Mouse (Mus musculus) thymus, postnatal 36 days (tissue): ENCODE results near the gene Hist1h3e.
A peak's percentile ranks its signal among the peaks of the same experiment; 100 is the strongest.
"Not testable (repeated sequence)": the region's sequence is repeated elsewhere in the genome, so short reads cannot be mapped to it uniquely, and the experiment has no call there.

ENCODE experiments used
- DNase-seq, 2 experiments: peaks; one replicate each; pipeline ENCODE4 v3.0.0; 2022; ENCODE audit warnings: mixed read lengths in 2 of 2

The Hist1h3e gene

DNA sequence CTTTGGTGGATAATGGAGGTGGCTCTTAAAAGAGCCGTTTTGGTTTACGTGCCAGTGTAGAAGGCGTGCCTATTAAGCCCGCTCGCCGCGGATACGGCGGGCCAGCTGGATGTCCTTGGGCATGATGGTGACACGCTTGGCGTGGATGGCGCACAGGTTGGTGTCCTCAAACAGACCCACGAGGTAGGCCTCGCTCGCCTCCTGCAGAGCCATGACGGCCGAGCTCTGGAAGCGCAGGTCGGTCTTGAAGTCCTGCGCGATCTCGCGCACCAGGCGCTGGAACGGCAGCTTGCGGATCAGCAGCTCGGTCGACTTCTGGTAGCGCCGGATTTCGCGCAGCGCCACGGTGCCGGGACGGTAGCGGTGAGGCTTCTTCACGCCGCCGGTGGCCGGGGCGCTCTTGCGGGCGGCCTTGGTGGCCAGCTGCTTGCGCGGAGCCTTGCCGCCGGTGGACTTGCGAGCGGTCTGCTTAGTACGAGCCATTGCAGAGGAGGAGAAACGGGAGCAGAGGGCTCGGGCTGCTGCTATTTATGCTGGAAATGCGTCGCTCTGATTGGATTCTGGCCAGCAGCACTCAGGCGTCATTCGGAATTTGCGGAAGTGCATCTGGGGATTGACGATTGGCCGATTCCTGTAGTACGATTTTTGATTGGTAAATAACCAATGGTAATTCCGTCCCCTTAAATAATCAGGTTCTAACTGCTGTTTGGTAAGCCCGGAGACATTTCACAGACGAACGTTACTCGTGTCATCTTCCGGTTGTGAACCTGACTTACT, at the start of gene Hist1h3e:
Hist1h3e (minus strand) TSS at position 487 of the 777 bp plus-strand sequence.
- DNase-seq, result peak; percentile 86 to 90

DNA sequence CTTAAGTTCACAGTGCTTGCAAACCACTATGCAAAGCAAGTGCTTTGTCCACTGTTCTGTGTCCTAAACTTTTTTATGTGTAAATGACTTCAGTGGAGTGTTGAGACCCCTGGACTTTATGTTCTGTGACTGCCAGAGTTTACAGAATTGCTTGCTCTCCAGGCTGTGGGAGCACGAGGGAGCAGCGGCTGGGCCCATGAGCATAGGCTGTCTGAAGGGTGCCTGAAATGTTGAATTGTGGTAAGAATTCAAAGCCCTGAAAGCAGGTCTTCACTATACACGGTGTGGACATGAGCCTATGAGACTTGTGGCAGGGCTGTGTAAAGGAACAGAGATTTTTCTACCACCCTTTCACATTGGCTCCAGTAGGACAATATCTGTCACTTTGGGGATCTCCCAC, 49.5 kb upstream of the Hist1h3e start:
- DNase-seq, result no peak

DNA sequence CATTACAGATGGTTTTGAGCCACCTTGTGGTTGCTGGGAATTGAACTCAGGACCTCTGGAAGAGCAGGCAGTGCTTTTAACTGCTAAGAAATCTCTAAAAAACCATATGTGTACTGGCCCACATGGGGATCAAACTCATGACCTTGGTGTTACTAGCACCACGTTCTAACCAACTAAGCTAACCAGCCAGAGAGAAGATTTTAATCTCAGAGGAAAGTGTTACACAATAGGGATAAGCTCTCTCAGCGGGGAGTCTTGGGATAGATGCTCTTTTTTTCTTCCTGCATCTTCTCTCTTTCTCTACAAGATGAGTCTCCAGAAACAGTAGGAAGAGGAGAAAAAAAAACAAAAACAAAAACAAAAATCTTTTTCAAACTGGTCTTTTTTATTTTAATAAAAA, 48.2 kb upstream of the Hist1h3e start:
- no peak for DNase-seq

DNA sequence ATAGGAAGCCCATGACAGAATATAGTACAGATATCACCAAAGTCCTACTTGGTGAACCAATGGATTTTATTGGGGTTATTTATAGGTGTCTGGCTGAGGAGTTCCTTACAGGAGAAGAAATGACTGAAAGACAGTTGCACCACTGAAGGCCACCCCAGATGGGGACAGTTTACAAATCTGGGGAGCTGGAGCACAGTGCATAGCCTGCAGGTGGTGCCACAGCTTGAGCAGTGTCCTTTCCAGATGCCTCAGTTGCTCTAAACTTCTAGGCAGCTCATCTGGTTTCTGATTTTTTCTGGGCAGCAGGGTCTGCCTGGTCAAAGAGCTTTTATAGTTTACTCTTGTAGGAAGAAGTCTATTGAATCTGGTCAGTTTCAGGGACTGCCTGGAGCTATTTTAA, 47.7 kb upstream of the Hist1h3e start:
- no peak for DNase-seq

DNA sequence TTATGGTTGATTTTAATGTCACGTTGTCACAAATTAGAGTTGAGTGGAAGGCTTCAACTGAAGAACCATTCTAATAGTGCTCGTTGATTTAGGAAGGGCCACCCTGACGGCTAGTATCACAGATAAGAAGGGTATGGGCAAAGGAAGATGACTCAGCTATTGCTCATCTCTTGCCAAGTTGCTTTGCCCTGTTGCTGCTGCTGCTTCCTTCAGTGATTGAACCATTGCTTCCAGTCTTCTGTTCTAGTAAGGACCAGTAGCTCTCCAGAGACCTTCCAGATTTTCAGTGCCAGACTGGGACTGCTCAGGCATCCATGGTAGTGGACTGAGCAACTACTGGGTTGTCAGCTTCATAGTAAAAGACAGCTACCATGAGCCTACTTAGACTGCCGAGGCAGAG, 47.0 kb upstream of the Hist1h3e start:
- DNase-seq, result no peak

DNA sequence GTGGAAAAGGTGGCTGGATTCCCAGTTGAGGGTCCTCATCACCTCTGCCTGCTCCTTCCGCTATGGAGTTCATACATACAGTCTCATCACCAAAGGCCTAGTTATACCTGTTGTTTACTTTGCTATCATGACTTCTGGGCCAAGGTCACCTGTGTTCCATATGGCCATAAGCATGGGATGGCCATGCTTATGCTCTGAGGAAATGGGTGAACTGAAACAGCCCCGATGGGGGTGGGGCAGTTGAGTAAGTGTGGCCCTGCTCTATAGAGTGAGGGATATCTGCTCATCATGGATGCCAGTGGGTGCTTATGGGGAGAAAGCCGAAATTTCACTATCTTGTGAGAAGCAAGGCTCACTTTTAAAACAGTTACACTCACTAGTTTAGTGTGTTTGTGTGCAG, 42.9 kb upstream of the Hist1h3e start:
- no peak for DNase-seq

DNA sequence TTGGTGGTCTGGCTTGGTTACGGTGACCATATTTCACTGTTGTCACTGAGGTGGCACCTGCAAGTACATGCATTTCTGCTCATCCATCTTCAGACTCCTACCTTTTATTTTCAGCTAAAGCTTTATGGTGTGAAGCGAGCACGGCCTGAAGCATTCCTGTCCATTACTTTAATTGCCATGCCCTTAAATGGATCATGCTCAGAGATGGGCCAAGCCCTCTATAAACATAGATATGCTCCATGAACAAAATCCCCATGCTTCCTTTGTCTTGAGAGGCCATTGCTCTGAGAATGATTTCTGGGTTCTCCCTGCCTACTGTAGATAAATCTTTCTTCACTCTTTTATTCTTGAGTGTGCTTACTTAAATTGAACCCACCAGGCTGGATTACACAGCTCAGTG, 42.3 kb upstream of the Hist1h3e start:
- DNase-seq, result no peak

DNA sequence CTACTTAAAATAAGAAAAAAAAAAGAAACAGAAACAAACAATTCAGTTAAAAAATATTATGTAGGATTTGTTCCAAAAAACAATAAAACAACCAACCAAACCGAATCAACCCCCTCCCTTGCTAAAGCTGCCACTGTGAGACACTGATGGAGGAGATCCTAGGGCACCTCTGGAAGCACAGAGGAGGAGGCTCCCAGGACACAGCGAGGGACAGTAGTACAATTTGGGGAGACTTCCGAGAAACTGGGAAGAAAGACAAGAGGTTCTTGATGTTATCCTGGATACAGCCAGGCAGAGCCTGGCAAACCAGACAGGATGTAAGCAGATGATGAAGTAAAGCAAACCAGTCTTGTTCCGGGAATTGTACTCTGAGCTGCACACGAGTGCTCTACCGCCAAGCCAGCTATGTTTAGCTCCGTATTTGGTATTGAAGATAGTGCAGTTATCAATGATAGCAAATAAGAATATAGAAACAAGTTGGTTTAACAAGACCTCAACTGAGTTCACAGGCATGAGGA, 41.1 kb upstream of the Hist1h3e start:
- DNase-seq, result no peak

DNA sequence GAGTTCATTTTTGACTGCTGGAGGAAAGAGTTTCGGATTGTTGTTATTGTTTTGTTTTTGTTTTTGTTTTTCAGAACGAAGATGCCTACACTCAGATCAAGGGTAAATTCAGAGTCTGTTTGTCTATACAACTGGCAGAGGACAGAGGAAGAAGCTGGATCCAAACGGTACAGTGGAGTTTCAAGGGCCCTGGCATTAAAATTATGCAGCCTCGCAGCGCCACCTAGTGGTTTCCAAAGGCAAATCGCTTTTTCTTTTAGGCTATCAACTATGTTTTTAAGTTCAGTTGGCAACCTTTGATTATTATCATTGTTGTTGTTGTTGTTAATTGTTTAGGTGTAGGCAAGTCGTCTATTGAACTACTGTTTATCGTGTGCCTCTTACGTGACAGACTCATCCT, 35.8 kb upstream of the Hist1h3e start:
- peak; percentile 71 to 75 for DNase-seq

DNA sequence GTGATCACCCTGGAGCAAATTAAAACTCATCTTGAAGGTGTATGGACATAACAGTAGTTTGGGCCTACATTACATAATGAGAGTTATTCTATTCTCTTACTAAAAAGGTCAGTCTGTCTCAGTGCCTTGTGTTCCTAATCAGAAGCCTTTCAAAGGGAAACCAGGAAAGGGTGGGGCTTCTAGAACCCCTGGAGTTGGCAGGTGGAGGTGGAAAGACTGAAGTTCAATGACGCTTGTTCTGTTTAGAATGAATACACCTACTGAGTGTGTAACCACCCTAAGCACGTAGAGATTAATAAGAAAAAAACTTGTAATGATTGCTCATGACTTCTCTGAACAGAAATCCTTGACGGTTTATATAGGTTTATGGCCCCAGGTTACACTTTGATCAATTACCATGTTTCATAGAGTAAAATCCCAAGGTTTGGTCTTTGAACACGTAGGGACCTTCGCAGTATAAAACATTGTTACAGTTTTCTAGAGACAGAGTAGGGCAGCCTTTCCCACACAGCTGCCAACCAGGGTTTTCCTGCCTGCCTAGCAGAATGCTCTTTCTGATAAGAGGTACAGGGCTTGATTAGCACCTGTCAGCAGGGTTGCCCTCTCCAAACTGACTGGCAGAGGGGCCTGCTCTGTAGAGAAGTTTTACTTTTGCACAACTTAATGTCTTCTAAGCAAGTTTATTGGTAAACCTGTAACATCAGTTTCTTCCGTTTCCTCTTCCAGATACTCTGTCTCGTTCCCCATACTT, 33.6 kb upstream of the Hist1h3e start:
- DNase-seq, result no peak

DNA sequence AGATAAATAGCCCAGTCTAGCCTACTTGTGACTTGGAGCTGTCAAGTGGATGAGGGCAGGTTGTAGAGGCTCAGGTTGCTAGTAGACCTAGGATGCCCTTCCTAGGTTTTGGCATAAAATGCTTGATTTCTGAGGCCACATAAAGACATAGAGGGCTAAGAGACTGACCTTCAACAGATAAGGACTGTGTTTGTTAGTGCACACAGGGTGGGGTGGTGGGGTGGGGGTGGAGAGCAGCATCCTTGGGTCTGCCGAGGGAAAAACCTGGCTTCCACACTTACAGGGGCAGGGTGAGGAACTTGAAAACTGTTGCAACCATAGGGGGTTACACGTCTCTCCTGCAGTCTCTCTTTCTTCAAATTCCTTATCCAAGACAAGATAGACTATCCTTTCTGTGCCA, 33.0 kb upstream of the Hist1h3e start:
- DNase-seq, result no peak

DNA sequence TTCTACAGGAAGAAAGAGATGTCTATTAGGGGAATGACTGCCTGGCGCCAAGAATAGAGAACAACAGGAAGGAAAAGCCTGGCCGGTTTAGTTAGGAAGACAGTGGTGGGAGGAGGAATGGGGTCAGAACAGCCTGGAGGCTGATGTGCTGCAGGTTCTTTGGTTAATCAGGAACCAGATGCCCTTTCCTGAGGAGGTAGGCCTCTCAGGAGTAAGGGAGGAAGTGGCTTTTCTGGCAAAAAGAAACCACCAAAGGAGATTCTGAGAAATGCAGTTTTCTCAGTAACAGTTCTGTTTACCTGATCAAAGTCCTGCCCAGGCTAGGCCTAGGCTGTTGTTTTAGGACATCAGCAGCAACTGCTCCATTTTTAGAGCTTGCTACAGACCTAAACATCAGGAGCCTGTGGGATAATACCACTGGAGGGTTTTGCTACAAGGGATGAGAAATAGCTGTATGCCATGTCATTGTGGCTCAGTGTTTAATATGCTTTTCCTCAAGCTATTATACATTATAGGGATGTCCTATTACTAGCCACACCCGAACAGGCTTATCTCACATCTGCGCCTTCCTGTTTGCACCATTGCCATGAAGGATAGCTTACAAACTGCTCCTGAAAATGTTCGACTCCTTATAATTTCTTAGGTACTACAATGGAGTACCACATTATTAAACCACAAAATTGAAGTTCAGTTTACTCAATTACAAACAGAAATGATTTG, 31.0 kb upstream of the Hist1h3e start:
- DNase-seq, result no peak

DNA sequence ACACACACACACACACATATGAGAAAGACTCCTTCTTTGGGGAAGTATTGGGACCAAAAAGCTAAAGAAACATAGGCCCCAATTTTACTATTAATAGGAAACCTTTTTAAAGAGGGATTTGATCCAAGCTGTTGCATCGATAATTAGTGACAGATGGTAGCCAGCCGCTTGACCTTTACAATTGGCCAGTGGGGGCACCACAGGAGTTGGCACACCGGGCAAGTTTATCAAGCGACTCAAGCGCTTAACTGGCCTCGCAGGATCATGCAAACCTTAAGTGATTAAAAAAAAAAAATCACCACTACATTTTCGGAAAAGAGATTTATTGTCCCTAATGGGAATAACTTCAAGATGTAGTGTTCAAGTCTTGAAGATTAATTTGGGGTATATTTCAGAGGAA, 30.4 kb upstream of the Hist1h3e start:
- DNase-seq, result no peak

DNA sequence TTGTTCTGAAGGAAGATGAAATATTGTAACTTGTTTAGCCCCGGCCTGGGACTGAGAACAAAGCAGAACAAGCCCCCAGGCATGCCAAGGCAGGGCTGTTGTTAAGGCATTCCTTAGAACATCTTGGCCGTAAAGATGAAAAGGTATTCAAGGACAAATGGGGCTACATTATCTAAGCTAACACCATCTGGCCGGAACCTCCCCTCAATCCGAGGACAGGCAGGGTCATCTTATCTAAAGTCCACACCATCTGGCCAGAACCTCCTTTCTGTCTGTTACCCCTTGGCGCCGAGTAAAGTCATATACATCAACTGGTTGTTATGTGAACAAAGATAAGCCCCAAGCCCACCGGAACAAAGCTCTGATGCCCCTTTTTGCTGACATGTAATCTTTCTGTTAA, 29.7 kb upstream of the Hist1h3e start:
- not testable (repeated sequence) for DNase-seq

DNA sequence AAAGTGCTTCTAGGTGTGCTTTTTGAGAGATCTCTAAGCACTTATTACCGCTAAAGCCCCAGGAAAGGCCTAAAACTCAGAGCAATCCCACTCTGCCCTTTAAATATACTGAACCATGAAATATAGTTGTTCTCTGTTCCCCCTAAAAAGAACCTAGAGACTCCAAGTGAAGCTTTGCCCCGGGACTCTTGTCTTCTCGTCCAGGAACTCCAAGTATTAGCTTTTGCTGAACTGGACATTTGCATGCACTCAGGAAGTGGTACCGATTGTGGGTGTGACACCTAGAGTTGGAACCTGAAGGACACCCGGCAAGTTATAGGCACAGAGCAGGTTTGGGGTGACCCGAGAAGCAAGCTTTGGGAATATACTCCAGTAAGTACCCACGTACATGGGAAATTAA, 29.0 kb upstream of the Hist1h3e start:
- DNase-seq, result no peak

DNA sequence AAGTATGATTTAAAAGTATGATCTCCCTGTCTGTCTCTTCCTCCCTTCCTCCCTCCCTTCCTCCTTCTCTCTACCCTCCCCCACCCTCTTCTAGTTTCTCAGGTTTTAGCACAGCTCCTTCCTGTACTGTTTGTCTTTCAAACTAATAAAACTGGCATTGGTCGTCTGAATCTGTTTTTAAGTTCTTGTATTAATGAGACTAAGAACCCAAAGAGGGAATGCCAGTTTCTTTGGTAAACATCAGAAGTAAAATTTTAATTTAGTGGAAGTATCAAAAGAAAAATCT, 24.7 kb upstream of the Hist1h3e start:
- no peak for DNase-seq

DNA sequence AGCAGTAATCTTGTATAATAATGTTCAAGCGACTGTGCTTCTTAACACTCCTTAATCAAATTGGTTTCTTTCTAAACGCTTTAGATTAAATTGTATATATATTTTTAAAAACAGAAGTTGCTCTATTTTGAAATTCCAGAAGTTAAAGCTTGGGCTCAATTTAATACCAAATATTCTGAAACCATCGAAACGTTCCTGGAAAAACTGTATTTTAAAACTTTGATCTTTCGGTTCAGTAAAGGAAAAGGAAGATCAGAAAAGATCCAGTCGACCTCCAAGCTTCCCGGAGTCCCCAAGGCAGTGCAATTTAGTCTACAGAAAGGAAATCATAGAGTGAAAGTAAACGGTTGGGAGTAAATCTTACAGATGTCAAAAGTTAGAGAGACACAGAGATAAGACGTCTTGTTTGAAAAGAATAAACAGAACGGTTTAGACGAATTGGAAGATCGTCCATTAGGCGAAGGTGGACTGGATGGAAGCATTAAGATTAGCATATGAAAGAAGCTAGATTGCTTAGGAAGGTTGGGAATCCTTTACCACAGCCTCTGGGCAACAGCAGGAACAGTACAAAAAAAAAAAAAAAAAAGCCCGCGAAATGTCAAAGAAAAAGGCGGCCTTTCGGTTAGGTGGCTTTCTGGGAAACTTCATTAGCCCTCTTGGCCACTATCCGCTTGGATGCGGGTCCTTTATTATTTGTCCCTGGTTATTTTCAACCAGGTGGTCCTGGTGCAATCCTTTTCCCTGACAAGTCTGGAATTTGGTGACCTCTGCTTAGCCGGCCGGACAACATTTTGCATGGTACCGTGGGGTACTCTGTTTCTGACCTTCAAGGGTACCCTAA, 24.1 kb upstream of the Hist1h3e start:
- peak in 1 of 2 experiments; percentile 13 for DNase-seq

DNA sequence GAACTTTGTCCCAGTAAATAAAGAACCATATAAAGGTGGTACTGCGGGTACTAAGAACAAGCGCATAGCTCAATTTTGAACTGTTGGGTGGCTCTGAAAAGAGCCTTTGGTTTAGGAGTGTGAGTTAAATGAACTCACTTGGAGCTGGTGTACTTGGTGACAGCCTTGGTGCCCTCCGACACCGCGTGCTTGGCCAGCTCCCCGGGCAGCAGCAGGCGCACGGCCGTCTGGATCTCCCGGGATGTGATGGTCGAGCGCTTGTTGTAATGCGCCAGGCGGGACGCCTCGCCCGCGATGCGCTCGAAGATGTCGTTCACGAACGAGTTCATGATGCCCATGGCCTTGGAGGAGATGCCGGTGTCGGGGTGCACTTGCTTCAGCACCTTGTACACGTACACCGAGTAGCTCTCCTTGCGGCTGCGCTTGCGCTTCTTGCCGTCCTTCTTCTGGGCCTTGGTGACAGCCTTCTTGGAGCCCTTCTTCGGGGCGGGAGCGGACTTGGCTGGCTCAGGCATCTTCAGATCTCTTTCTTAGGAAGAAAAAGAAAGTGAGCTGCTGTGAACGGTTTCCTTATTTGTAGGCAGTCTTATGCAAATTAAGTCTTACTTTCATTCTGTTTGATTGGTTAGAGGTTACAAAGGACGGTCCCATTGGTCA, 23.4 kb upstream of the Hist1h3e start:
- DNase-seq, result peak; percentile 75 to 84

DNA sequence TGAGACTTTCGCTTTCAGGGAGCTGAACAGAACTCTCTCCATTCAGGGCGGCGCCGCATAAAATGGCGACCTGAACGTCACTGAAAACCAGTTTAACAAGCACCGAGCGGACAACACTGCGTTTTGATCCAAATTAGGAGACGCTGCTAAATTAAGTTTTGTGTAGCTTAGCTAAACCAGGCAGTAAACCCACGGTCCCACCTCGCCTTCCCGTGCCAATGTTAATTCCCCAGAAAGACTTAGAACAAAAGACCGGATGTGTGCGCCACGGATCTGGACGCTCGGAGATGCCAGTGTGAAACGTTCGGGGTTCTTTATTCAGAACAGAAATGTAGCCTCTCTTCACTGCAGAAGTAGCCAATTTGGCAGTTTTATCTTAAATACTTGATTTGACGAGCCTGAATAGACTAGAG, 22.9 kb upstream of the Hist1h3e start:
- peak; percentile 72 to 75 for DNase-seq

DNA sequence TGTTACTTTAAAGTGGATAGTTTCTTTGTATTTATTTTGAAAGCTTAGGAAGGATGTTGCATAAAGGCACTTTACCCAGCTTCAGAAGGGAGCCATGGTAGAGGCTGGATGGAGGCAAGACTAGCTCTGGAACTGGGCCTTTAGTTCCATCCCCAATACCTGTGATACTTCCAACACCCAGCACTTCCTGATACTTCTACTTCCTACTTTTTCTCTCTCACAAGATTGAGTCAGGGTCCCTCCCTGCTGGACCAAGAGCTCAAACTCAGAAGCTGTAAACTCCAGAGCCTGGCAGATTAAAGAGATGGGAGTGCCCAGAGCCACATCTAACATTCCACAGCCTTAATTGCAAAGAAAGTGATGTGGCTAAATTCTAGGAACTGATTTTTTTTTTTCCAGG, 22.2 kb upstream of the Hist1h3e start:
- DNase-seq, result peak in 1 of 2 experiments; percentile 17

DNA sequence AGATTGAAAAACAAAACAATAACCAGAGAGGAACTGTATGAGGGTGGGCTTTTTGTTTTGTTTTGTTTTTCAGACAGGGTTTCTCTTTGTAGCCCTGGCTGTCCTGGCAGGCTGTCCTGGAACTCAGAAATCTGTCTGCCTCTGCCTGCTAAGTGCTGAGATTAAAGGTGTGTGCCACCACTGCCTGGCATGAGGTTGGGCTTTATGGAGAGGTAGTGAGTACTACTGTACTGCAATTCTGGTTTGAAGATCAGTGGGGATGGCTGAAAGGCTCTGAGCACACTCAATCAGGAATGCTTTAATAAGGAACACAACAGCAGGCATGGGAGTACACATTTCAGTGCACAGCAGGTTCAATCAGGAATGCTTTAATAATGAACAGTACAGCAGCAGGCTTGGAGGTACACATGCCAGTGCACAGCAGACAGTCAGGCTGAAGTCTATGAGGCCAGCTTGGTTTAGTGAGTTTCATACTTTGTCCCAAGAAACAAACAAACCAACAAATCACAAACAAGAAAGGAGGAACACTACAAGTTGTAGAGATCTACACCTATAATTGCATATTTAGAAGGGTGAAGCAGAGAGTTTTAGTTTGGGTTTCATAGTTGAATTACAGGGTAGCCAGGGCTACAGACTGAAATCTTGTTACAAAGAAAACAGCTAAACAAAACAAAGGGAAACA, 21.4 kb upstream of the Hist1h3e start:
- no peak for DNase-seq
